Mouse (Mus musculus) heart, postnatal 4 days (tissue): ENCODE data around the gene Mturn. TPM values are rescaled to one million over a fixed set of nuclear protein-coding genes. Genes with fewer than 3 reads are reported as not detected.

Experiments
- DNase-seq: peaks from one replicate; pipeline ENCODE4 v3.0.0; 2021
- total RNA-seq, 2 experiments: library from RNA; stranded (reverse); gene quantifications; 2 replicates each; pipeline ENCODE4 v1.2.3; 2021

Gene Mturn
- total RNA-seq = 1 to 10 TPM; 6.0 to 9.1 TPM

DNA sequence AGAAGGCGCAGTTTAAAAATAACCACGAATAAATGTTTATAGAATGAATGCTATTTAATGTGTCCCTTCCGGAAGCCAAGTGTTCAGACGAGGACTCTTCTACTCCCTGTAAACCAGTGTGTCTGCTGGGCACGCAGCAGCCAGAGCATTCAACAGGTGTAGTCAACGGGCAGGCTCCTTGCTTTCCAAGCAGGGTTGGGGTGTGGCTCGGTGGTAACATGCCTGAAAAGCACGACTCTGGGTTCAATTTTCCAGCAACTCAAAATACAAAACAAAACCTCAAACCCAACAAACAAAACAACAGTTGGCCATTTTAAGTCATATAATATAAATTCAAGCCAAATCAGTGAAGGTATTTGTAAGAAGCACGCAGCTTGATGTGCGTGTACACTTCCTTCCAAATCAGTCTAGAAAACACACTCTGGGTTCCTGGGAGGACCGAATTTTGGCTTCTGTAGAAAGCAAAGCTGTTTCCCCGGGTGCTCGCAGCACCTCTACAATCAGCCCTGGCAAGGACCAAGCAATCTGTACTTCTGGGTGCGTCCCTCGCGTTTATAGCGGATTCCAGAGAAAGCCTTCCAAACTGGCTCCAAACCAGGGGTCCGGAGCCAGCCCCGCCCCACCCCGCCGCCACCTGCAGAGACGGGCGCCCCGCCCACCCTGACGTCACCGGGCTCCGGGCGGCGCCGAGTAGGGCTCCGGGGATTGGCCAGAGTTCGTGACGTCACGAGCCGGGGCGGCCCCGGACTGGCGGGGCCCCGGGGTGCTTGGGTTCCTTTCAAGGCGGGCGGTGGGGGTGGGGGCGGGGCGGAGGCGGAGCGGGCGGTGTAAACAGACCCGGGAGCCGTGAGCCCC lies at the start of gene Mturn:
TSS of gene Mturn (plus strand) at position 734 of the 855 bp plus-strand sequence.
- DNase-seq = peak; percentile 99

DNA sequence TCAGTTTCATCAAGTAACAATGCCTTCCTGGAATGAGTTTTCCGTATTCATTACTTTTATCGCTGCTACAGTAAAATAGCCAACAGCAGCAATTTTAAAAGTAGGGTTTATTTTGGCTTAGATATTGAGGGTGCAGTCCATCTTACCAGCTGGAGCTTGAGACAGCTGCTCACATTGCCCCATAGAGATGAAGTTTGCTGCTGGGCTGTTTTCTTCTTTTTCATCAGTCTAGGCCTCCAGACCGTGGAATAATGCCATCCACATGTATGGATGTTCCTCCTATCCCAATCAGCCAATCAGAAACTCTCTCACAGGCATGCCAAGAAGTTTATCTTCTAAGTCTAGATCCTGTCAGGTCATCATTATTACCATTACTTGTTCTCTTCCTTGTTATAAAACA lies 41.5 kb upstream of the Mturn start:
- no peak for DNase-seq

DNA sequence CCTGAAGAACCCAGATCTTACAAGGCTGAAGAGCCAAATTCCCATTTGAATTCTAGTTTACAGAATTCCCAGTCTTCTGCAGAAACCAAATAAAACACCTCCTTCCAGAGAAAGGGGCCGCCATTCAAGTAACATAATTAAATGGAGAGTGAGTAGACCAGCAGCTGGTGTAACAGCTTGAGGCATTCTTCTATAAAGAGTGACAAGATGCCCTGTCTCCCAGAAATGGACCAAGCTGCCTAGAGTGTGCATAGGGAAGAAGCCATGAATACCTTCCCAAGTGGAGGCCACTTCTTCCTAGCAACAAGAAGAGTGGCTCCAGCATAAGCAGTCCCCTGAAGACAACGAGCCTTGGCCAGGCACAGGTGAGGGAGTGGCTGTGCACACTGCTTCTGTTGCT lies 39.5 kb upstream of the Mturn start:
- no peak for DNase-seq

DNA sequence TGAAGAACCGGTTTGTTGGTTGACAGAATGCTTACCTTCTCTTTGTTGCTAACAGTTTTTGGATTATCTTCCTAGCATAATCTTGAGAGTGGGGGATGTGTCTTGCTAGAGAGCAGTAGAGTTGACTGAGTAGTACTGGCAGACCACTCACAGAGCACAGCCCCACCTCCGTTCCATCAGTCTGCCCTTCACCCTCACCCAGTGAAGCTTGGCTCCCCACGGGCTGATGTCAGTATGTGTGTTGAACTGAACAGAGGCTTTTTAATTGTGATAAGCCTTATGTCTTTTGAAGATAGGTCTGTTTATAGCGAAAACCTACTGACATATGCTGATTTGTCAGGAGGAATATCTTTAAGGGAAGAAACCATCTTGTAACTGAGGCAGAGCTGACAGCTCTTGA lies 38.2 kb upstream of the Mturn start:
- no peak for DNase-seq

DNA sequence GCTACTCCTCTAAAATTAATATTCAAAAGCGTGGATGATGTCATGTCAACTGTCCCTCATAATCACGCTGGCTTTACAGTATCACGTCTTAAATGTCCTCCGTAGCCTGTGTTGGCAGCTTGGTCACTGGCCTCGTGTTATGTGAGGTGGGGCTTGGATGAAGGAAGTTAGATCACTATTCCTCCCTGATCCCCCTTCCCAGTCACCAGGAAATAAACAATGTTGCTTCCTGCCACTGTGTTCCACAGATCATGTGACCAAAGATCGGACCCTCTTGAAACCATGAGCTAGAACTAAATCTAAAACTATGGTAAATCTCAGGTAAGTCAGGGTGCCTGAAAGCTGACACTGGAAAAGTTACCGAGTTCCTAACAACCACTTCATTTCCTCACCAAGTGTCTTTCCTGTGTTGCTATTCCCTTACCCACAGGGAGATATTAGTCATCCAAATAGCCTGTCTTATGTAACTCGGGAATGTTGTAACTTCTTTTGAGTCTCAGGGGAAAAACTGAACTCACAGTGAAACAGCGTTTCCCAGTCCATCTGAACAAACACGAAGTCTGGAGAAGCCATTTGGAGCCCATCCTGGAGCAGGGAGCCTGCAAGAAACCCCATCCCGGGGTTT lies 25.8 kb upstream of the Mturn start:
- DNase-seq = peak; percentile 14

DNA sequence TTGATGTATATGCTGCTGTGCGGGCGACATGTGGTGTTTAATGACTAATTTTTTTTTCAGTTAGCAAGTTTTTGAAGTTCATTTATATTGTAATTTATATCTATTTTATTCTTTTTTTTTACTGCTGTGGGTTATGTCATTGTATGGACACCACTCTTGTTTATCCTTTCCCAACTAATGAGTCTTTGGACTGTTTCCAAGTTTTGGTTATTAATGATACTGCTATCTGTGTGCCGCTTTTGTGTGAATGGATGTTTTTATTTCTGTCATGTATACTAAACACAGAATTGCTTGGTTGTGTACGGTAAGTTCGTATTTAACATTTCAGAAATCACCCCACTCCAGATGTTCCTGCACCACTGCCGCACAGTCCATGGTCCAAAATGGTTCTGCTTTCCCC lies 23.6 kb upstream of the Mturn start:
- DNase-seq = no peak

DNA sequence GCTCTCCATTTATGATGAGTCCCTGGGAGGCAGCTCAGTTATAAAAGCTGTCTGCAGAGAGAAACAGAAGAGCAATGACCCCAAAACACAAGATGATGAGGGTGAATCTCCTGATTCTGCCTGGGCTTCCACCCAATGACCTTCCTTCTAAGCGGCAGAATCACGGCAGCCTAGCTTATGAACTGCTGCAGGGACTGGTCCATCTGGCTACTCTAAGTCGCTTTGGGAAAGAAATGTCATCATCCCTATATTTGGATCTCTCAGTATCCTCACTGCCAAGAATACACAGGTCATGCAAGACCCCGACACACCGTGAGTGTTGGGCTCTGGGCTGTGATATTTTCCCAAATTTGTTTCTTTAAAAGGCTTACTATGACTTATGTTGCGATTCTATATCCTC lies 11.6 kb upstream of the Mturn start:
- DNase-seq = no peak

DNA sequence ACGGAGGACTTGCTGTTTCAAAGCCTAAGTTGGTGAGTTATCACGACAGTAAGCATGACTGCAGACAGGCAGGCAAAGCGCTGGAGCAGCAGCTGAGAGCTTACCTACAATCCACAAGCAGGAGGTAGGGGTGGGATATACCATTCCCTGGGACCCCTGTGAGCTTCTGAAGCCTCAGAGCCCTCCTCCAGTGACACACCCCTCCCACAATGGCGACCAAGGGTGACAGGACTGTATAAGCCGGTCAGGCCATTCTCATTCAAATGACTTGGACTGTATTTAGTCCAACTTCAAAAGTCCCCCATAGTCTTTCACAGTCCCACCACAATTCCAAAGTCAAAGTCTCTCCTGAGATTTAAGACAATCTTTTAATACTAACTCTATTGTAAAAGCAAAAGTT lies 8.5 kb upstream of the Mturn start:
- DNase-seq = no peak

DNA sequence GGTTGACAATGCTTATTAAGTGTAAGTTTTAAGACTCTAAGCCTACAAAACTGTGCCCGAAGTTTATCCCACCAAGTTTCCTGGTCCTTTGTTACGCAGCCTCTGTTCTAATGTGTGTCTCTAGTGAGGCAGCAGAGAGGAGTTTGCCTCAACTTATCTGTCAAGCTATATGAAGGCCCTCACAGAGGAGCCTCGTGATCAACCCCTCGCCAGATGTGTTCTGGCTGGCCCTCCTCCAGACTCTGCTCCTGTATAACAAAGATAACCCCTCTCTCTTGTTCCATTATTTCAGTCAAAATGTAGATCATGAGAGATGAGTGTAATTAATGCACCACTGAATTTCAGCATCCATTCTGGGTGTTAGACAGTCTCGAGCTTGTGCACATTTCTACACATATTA lies 1.7 kb upstream of the Mturn start:
- no peak for DNase-seq

DNA sequence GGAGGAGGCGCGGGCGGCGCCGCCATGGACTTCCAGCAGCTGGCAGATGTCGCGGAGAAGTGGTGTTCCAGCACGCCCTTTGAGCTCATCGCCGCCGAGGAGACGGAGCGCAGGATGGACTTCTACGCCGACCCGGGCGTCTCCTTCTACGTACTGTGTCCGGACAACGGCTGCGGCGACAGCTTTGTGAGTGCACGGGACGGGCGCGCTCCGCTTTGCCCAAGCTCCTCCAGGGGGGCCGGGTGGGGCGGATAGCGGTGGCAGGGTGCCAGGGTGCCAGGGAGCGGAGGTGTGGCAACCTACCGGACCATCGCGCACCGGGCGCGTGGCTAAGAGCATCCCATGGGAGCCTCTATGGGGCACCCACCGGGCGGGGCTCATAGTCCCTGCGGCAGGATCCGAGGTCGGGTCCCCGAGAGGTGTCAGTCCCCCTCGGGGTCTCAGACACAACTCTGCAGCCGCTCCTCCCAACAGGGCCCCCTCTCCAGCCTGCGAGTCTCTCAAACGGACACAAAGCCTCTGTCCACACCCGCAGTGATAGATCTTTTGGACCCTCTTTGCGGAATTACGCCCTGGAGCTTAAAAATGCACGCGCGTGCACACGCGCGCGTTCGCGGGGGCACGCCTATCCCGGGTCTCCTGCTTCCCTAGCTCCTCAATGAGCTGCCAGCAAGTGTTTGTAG lies 463 bp downstream of the Mturn start:
- no peak for DNase-seq

DNA sequence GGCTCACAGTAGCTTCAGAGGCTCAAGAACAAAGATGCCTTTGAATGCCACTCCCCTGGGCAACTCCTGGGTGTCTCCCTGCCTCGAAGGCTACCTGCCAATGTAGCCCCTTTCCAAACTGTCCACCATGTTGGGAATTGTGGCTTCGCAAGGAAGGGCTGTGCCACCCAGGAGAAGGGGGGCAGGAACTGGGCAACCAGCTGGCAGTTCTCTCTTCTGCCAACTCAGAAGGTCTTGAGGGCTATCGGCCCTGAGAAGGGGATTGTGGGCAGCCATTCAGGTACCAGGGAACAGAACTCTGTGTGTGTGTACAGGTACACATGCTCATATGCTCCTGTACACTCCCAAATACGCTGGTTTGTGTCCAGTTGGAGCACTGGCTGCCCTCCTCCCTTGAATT lies 2.7 kb downstream of the Mturn start:
- DNase-seq = no peak

DNA sequence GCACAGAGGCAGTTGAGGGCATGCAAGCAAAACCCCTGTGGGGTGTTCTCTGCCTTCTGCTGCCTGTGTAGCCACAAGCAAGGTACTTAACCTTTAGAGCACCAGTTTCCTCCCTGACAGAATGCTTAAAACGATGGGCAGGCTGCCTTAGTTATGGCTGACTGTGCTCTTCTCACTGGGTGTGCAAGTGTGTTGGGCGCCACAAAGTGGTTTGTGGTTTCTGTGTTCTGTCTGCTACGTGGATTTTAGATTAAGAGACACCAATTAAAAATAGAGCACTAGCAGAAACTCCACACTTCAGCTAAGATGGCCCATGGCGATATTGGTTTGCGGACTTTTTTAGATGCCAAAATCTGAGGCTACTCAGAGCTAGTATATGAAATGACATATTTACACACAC lies 3.7 kb downstream of the Mturn start:
- no peak for DNase-seq

DNA sequence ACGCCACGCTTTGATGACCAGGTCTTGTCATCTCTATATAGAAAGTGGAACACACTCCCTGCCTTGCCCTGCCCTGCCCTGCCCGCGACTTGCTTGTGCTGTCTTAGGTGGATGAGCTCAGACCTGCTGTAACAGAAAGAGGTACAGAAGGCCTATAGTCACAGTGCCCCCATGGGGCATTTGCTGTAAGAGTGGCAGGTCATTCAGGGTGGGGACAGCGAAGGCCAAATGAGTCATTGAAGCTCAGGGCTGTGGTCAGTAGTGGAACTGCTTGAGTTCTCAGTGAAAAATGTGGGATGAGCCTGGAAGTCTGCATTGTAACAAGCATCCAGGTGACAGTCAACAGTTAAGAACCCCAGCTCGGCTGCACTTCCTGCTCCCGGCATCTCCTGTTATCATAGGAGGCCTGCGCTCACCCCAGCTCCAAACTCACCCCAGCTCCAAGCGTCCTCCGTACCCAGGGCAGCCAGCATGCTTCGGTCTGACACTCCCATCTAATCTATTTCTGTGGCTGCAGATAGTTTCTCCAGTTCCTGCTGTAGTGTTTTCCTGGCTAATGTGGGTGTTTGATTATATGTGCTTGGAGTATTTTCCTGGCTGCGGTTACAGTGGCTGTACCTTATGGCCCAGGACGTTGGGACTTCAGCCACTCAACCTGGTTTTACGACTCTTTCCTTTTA lies 4.4 kb downstream of the Mturn start:
- DNase-seq = no peak

DNA sequence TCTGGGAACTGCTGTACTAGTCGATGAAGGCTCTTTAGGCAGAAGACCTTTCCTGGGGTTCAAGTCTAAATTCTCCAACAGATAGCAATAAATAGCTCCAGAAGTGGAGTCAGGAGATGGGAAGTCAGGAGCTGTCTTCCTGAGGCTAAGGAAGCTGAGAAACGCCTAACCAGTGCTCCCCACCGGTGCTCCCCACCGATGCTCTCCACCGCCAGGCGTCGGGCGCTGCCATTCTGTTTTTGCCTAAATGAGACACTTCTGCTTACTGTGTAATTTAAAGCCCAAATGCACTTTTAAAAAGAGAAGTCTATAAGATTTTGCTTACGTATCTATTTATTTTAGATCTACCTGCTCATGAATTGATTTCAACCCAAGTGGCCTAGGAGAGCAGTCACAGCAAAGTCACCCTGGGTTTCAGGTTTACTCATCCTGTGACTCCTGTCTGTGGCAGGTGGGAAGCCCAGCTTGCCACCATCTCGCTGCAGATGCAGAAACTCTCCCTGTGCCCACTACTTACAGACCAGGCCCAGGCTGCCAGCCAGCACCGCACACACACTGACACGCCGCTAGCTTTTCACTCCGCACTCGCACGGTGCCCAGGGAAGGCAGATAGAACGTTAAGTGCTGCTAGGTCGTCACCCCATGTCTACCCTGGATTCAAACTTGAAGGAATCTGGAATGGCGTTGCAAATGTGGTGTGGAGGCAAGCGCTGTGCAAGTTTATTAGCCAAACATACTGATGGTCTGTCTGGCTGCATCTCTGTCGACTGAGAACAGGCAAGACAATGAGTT lies 5.7 kb downstream of the Mturn start:
- no peak for DNase-seq

DNA sequence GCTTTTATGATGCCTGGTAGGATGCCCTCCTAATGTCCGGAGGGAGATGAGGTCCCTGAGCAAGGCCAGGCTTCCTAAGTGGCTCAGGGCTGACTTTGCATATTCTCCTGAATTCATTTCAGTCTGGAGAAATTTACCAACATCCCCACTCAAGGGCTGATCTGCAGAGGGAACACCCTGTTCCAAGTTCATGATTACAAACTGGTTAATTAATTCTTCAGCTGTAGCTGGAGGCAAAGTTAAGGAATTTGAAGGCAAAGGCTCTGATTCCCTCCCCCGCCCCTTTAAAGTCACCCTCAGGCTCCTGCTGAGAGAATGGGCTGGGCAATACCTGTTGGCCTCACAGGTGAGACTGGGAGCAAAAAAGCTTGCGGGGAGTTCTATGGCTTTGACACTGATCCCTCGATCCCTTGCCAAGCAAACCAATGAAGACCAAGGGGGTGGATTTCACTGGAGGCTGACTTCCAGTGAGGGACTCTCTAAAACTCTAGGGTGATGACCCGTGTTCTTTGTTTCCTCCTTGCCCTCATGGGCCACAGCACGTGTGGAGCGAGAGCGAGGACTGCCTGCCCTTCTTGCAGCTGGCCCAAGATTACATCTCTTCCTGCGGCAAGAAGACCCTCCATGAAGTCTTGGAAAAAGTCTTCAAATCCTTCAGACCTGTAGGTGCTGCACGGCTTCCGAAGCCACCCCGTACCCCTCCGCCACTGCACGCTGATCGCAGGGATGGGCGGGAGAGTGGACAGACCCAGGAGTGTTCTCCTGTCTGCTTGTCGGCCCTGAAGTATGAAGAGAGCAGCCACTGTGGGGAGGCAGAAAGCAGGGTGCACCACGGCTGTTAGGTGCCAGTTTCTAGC lies 7.3 kb downstream of the Mturn start:
- no peak for DNase-seq

DNA sequence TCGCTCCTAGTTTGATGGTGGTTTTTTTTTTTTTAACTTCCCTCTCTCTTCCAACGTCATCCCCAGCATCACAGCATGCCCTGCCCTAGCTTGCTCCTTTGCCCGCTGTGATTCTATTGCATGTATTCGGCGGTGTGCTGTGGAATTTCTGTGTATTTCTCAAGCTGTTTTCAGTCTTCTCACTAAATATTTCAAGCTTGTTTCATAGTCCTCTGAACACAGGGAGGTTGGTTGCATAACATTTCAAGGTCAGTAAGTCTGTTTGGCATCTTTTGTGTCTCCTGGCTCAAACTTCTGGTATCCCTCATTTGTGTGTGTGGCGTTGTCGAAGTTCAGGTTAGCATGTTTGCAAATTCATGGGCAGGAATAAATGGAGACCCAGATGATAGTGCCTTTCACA lies 8.3 kb downstream of the Mturn start:
- DNase-seq = no peak

DNA sequence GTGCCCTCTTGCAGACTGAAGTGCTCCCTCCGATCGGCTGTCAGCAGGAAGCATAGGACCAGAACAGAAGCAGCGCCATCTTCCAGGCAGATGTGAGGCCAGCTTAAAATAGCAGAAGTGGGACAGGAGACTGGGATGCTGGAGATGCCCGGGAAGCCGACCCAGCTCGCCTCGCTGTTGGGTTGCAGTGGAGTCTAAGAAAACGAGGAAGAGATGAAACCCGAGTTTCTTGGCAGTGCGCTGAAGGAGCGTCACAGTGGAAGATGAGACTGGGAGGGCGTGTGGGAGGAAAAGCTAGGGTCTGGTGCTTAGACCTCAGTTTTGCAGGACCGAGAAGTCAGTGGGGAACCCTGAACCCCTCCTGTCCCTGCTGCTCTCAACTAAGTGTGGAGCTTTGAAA lies 9.4 kb downstream of the Mturn start:
- DNase-seq = no peak

DNA sequence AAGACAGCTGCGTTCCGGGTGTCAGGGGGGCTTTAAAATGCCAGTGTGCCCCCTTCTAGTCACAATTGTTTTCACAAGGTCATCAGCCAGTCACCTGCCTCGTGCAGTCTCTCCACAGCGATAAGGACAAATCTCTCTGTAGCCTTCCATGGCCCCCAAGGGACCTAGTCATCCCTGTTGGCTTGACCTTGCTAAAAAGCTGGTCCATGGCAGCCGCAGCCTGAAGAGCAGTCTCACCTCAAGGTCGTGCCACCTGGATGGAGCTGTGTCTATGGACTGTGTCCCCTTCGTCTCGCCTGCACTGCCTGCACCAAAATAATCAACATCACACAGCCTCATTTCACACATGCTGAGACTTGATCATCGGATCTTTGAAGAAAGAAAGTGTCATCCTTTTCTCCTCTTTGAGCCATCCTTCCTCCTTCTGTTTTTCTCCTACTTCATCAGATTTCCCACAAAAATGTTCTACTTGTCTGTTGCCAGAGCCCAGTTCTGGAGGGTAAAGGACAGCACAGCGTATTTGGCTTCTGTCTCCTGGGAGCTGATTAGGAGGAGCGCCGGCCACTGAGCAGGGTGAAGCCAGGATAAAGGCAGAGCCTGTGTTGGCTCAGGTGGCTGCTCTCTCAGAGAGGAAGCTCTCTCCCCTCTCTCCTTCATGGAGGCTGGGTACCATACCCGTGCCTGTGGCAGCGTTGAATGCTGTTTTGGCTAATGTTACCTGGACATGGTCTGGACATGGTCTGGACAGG lies 10.1 kb downstream of the Mturn start:
- DNase-seq = no peak

DNA sequence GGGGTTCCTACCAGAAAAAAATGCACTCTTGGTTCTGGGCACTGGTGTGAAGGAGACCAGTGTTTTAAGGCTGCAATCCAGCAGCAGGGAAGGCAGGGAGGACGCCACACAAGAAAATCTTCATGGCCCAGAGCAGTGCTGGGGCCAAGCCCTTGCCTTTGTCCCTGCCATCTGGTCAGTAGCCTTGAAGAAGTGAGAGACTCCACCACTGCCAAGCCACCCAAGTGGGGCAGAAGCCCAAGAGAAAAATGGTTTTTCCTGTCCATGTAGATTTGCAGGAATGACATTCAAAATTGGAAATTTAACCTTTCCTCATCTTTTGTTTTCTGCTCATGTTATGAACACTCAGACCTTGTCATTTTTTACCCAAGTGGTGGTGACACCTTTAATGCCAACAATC lies 10.8 kb downstream of the Mturn start:
- DNase-seq = no peak

DNA sequence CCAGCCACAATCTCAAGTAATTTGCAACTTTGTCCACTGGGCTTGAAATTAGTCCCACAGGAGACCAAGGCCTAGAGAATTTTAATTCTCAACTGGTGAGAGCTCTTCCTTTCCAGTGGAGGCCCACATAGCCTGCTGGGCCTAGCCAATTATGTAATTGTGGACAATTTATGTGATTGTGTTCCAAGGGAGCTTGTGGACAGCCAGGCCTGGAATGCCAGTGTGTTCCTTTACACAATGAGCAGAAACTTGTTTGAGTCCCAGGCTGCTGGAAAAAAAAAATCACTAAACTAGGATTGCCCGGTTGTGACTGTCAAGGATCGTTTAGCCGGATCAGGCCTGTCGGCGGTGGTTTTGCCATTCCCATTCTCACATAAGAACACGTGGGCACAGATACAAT lies 11.9 kb downstream of the Mturn start:
- no peak for DNase-seq
